27 mouse cellular contexts compared by ENCODE assay signal in genomic region chr8:13230471-13230870, GRCm38 (mm10). TPM values are rescaled to one million over a fixed set of nuclear protein-coding genes. Genes with fewer than 3 reads are reported as not detected.
DNase-seq lines count a peak whose midpoint lies in the region; ATAC-seq and TF ChIP-seq lines count a peak whose summit lies in the region.
"Had no signal": no experiment of that assay in that cellular context is flagged by ENCODE, and none has a peak within 500 bp of the region (broad histone marks: within the 10 kb centered on the region; RNA-seq: fewer than 3 reads in every experiment).

No protein-coding gene starts in this region.

- H3K79me2 ChIP-seq in heart, adult 2 months (replicated peaks; ENCODE audit: control insufficient read depth, insufficient read depth, low read length) = no peaks in the 10 kb centered on the region

- intact Hi-C loops in gastrocnemius, adult 2 months (cut with DNase I) = no loop called here
- intact Hi-C loops in heart, adult 2 months (cut with DNase I) = loop anchor here (2.0 kb wide), 1 partner anchor 22 kb away; no protein-coding TSS in a partner anchor
- intact Hi-C loops in heart, postnatal 10 days (cut with DNase I) = no loop called here

- H3K4me2 ChIP-seq in heart, embryonic 12.5 days = no peak overlapping the region
- no peak overlapping the region for H3K4me2 ChIP-seq in heart, embryonic 14.5 days (ENCODE audit: low read length)
- H3K4me2 ChIP-seq in midbrain, postnatal 0 days (ENCODE audit: low read depth, low read length, poor library complexity, severe bottlenecking) = no peak overlapping the region
- H3K4me2 ChIP-seq: embryonic facial prominence, embryonic 13.5 days; forebrain, embryonic 12.5 days; forebrain, embryonic 15.5 days; hindbrain, embryonic 14.5 days had no signal

- WGBS in heart, adult 2 months = 47% methylated on average over 4 of the region's 4 CpGs
- 53% methylated on average over 4 of the region's 4 CpGs for WGBS in heart, embryonic 12.5 days
- WGBS in heart, embryonic 14.5 days = 43% methylated on average over 4 of the region's 4 CpGs
- 92% methylated on average over 4 of the region's 4 CpGs for WGBS in midbrain, postnatal 0 days

- TF ChIP-seq POLR2A in heart, adult 2 months (IDR thresholded peaks at IDR 0.05; ENCODE audit: insufficient read depth, low read depth, low read length) = no peak

- peaks cover 6% of the 10 kb centered on the region; the same call in 1 of the 2 replicates for H3K4me1 ChIP-seq in heart, adult 2 months (ENCODE audit: control insufficient read depth, insufficient read depth, low read length)
- H3K4me1 ChIP-seq in heart, embryonic 12.5 days (replicated peaks) = peaks cover 70% of the 10 kb centered on the region
- H3K4me1 ChIP-seq in heart, embryonic 14.5 days (ENCODE audit: control insufficient read depth in 2 of 2, insufficient read depth in 2 of 2, low read length in 2 of 2) = peaks cover 48 to 50% of the 10 kb centered on the region in 2 experiments
- H3K4me1 ChIP-seq in midbrain, postnatal 0 days (ENCODE audit: insufficient read depth, low read length) = no peaks in the 10 kb centered on the region

- H3K9me3 ChIP-seq in heart, embryonic 12.5 days (replicated peaks) = no peaks in the 10 kb centered on the region
- no peaks in the 10 kb centered on the region for H3K9me3 ChIP-seq in heart, embryonic 14.5 days (ENCODE audit: control insufficient read depth, low read length)
- H3K9me3 ChIP-seq in midbrain, postnatal 0 days (ENCODE audit: low read length) = no peaks in the 10 kb centered on the region
- H3K9me3 ChIP-seq: embryonic facial prominence, embryonic 10.5 days; embryonic facial prominence, embryonic 13.5 days; forebrain, embryonic 12.5 days; forebrain, embryonic 15.5 days had no signal

- peak overlapping the region; percentile 71 for H3K27ac ChIP-seq in gastrocnemius, adult 2 months
- peak overlapping the region; percentile 81 for H3K27ac ChIP-seq in heart, adult 2 months
- H3K27ac ChIP-seq in heart, embryonic 12.5 days (ENCODE audit: poor library complexity, severe bottlenecking) = peak overlapping the region; percentile 62
- H3K27ac ChIP-seq in heart, embryonic 14.5 days (replicated peaks in 1 of 2; ENCODE audit: control insufficient read depth in 1 of 2, insufficient read depth in 1 of 2, low read depth in 2 of 2, low read length in 2 of 2) = peak overlapping the region; percentile 24 to 86; a peak in 3 of 4 replicates
- H3K27ac ChIP-seq in midbrain, postnatal 0 days (ENCODE audit: low read depth, low read length) = no peak overlapping the region
- H3K27ac ChIP-seq: embryonic facial prominence, embryonic 10.5 days; embryonic facial prominence, embryonic 13.5 days; forebrain, embryonic 12.5 days; forebrain, embryonic 15.5 days; hindbrain, embryonic 14.5 days; hindbrain, postnatal 0 days had no signal

- no peak for TF ChIP-seq CTCF in gastrocnemius, adult 2 months (IDR thresholded peaks at IDR 0.05)
- TF ChIP-seq CTCF in heart, adult 2 months (IDR thresholded peaks at IDR 0.05) = no peak
- no peak for TF ChIP-seq CTCF in midbrain, postnatal 0 days (IDR thresholded peaks at IDR 0.05)

- no peak overlapping the region for H3K4me3 ChIP-seq in gastrocnemius, adult 2 months
- no peak overlapping the region for H3K4me3 ChIP-seq in heart, adult 2 months
- no peak overlapping the region for H3K4me3 ChIP-seq in heart, embryonic 12.5 days
- no peak overlapping the region for H3K4me3 ChIP-seq in heart, embryonic 14.5 days (ENCODE audit: control insufficient read depth in 1 of 2, insufficient read depth in 1 of 2, low read depth in 1 of 2, low read length in 2 of 2)
- H3K4me3 ChIP-seq in midbrain, postnatal 0 days (ENCODE audit: low read depth, low read length) = no peak overlapping the region
- H3K4me3 ChIP-seq: embryonic facial prominence, embryonic 10.5 days; embryonic facial prominence, embryonic 13.5 days; erythroblast, embryonic 14.5 days; forebrain, embryonic 12.5 days; forebrain, embryonic 15.5 days had no signal

- no peak for ATAC-seq in heart, embryonic 12.5 days (ENCODE audit: insufficient number of reproducible peaks, low FRiP score)
- ATAC-seq in heart, embryonic 14.5 days (ENCODE audit: insufficient number of reproducible peaks, insufficient read depth, low FRiP score, low read depth) = no peak
- no peak for ATAC-seq in midbrain, postnatal 0 days (ENCODE audit: low FRiP score)
- ATAC-seq: activated CD4-positive, CD25-positive, alpha-beta regulatory T cell, adult 4 months; forebrain, embryonic 15.5 days; hindbrain, postnatal 0 days; inflammation-experienced regulatory T-cells, adult 6 months had no signal

- H3K9ac ChIP-seq in heart, adult 2 months (ENCODE audit: low read depth, low read length) = no peak overlapping the region
- H3K9ac ChIP-seq in heart, embryonic 12.5 days = peak overlapping the region; percentile 14; the same call in 1 of the 2 replicates
- peak overlapping the region; percentile 27 for H3K9ac ChIP-seq in heart, embryonic 14.5 days (ENCODE audit: low read length)
- no peak overlapping the region for H3K9ac ChIP-seq in midbrain, postnatal 0 days (replicated peaks; ENCODE audit: low read length, poor library complexity, severe bottlenecking)
- H3K9ac ChIP-seq: embryonic facial prominence, embryonic 13.5 days; forebrain, embryonic 12.5 days; forebrain, embryonic 15.5 days; hindbrain, embryonic 14.5 days had no signal

- peak; percentile 87 for TF ChIP-seq EP300 in heart, adult 2 months (IDR thresholded peaks at IDR 0.05; ENCODE audit: insufficient read depth, low read depth, low read length)

- H3K27me3 ChIP-seq in heart, adult 2 months (ENCODE audit: control insufficient read depth, insufficient read depth, low read length) = no peaks in the 10 kb centered on the region
- H3K27me3 ChIP-seq in heart, embryonic 12.5 days (replicated peaks) = no peaks in the 10 kb centered on the region
- no peaks in the 10 kb centered on the region for H3K27me3 ChIP-seq in heart, embryonic 14.5 days (ENCODE audit: control insufficient read depth, insufficient read depth, low read length)
- no peaks in the 10 kb centered on the region for H3K27me3 ChIP-seq in midbrain, postnatal 0 days (ENCODE audit: insufficient read depth, low read length)
- H3K27me3 ChIP-seq: forebrain, embryonic 15.5 days had no signal

- H3K36me3 ChIP-seq in heart, adult 2 months (ENCODE audit: control insufficient read depth, insufficient read depth, low read length) = no peaks in the 10 kb centered on the region
- H3K36me3 ChIP-seq in heart, embryonic 12.5 days = peaks cover 33% of the 10 kb centered on the region
- H3K36me3 ChIP-seq in heart, embryonic 14.5 days (ENCODE audit: control insufficient read depth, insufficient read depth, low read length) = peaks cover 40% of the 10 kb centered on the region
- H3K36me3 ChIP-seq in midbrain, postnatal 0 days (ENCODE audit: insufficient read depth, low read length) = no peaks in the 10 kb centered on the region
- H3K36me3 ChIP-seq: embryonic facial prominence, embryonic 10.5 days; embryonic facial prominence, embryonic 13.5 days; forebrain, embryonic 12.5 days; forebrain, embryonic 15.5 days had no signal

- peak; percentile 20 for DNase-seq in gastrocnemius, adult 2 months
- DNase-seq in gastrocnemius, postnatal 10 days = no peak
- DNase-seq in heart, adult 2 months = peak in 1 of 2 experiments; percentile 63
- DNase-seq in heart, postnatal 10 days = no peak
- no peak for DNase-seq in heart, adult 8-10 months (ENCODE audit: low spot score)
- DNase-seq in midbrain, postnatal 0 days (ENCODE audit: low spot score) = no peak
- DNase-seq: adrenal gland, adult 8-10 months; adrenal gland, postnatal 25 days; cerebellum, adult 11-12 months; cerebellum, adult 8-10 months; cerebellum, postnatal 10 days; cerebellum, postnatal 36 days; embryo, embryonic 11 days; gastrocnemius, postnatal 14 days; kidney, adult 11 months; kidney, adult 8-10 months had no signal

RNA-seq across cellular contexts. Expression of gene Adprhl1, which starts 23.5 kb away (rescaled TPM):
- 100 to 1,000 TPM in 1 of 2 experiments, 10 to 100 TPM in 1; 44.7 to 101 TPM for total RNA-seq in gastrocnemius, adult 2 months (2021)
- total RNA-seq in gastrocnemius, postnatal 10 days (2021) = 10 to 100 TPM; 70.9 to 79.8 TPM
- 100 to 1,000 TPM; 587 to 599 TPM for total RNA-seq in heart, adult 2 months (2021)
- 371 and 464 TPM in 2 replicates for polyA plus RNA-seq in heart, adult 2 months (2012; rRNA removed)
- 100 to 1,000 TPM; 418 to 470 TPM for total RNA-seq in heart, postnatal 10 days (2021)
- 167 and 180 TPM in 2 replicates for polyA plus RNA-seq in heart, embryonic 12.5 days (2016; fragmentation: Nextera tagmentation; extraction: Ambion mirVana)
- total RNA-seq in heart, adult 8-10 months (2022) = 100 to 1,000 TPM; 586 to 686 (median 600) TPM
- polyA plus RNA-seq in heart, embryonic 14.5 days (2014; fragmentation: Nextera tagmentation; extraction: Ambion mirVana) = 225 and 239 TPM in 2 replicates
- 0.09 and 0.16 TPM in 2 replicates for total RNA-seq in midbrain, postnatal 0 days (2014; rRNA removed)
- polyA plus RNA-seq in midbrain, postnatal 0 days (2015; fragmentation: Nextera tagmentation; extraction: Ambion mirVana) = 0.28 and 0.41 TPM in 2 replicates
- total RNA-seq: hindbrain, postnatal 0 days had no signal
- polyA plus RNA-seq: activated CD4-positive, CD25-positive, alpha-beta regulatory T cell, adult 4 months; embryonic facial prominence, embryonic 13.5 days; erythroblast, embryonic 14.5 days; forebrain, embryonic 12.5 days; forebrain, embryonic 15.5 days; hindbrain, embryonic 14.5 days; inflammation-experienced regulatory T-cells, adult 6 months had no signal

RNA-seq across cellular contexts. Expression of gene Grtp1, which starts 30.1 kb away (rescaled TPM):
- total RNA-seq in gastrocnemius, adult 2 months (2021) = 10 to 100 TPM in 1 of 2 experiments, 1 to 10 TPM in 1; 9.7 to 20.6 TPM
- total RNA-seq in gastrocnemius, postnatal 10 days (2021) = 10 to 100 TPM in 1 of 2 experiments, 1 to 10 TPM in 1; 9.8 to 14.0 TPM
- total RNA-seq in heart, adult 2 months (2021) = 1 to 10 TPM; 3.9 to 5.1 TPM
- 3.8 and 5.6 TPM in 2 replicates for polyA plus RNA-seq in heart, adult 2 months (2012; rRNA removed)
- total RNA-seq in heart, postnatal 10 days (2021) = 1 to 10 TPM; 2.5 to 2.6 TPM
- 19.8 and 22.7 TPM in 2 replicates for polyA plus RNA-seq in heart, embryonic 12.5 days (2016; fragmentation: Nextera tagmentation; extraction: Ambion mirVana)
- total RNA-seq in heart, adult 8-10 months (2022) = 1 to 10 TPM; 3.7 to 6.6 (median 4.6) TPM
- polyA plus RNA-seq in heart, embryonic 14.5 days (2014; fragmentation: Nextera tagmentation; extraction: Ambion mirVana) = 19.6 and 21.3 TPM in 2 replicates
- 7.9 and 10.1 TPM in 2 replicates for total RNA-seq in midbrain, postnatal 0 days (2014; rRNA removed)
- polyA plus RNA-seq in midbrain, postnatal 0 days (2015; fragmentation: Nextera tagmentation; extraction: Ambion mirVana) = 18.9 and 19.9 TPM in 2 replicates

RNA-seq across cellular contexts. Expression of gene Dcun1d2, which starts 57.5 kb away (rescaled TPM):
- total RNA-seq in gastrocnemius, adult 2 months (2021) = 10 to 100 TPM; 76.5 to 87.0 TPM
- 10 to 100 TPM; 38.5 to 41.6 TPM for total RNA-seq in gastrocnemius, postnatal 10 days (2021)
- total RNA-seq in heart, adult 2 months (2021) = 10 to 100 TPM; 63.1 to 64.6 TPM
- 52.1 and 74.2 TPM in 2 replicates for polyA plus RNA-seq in heart, adult 2 months (2012; rRNA removed)
- total RNA-seq in heart, postnatal 10 days (2021) = 10 to 100 TPM; 33.8 to 41.8 TPM
- polyA plus RNA-seq in heart, embryonic 12.5 days (2016; fragmentation: Nextera tagmentation; extraction: Ambion mirVana) = 28.3 and 29.6 TPM in 2 replicates
- total RNA-seq in heart, adult 8-10 months (2022) = 10 to 100 TPM; 67.1 to 79.4 (median 73.3) TPM
- polyA plus RNA-seq in heart, embryonic 14.5 days (2014; fragmentation: Nextera tagmentation; extraction: Ambion mirVana) = 30.4 and 30.9 TPM in 2 replicates
- total RNA-seq in midbrain, postnatal 0 days (2014; rRNA removed) = 32.7 and 38.9 TPM in 2 replicates
- polyA plus RNA-seq in midbrain, postnatal 0 days (2015; fragmentation: Nextera tagmentation; extraction: Ambion mirVana) = 24.4 and 28.3 TPM in 2 replicates

RNA-seq across cellular contexts. Expression of gene Tmco3, which starts 57.5 kb away (rescaled TPM):
- total RNA-seq in gastrocnemius, adult 2 months (2021) = 10 to 100 TPM; 11.3 to 15.8 TPM
- total RNA-seq in gastrocnemius, postnatal 10 days (2021) = 10 to 100 TPM; 13.9 to 20.1 TPM
- 10 to 100 TPM; 24.4 to 29.4 TPM for total RNA-seq in heart, adult 2 months (2021)
- 29.1 and 30.0 TPM in 2 replicates for polyA plus RNA-seq in heart, adult 2 months (2012; rRNA removed)
- total RNA-seq in heart, postnatal 10 days (2021) = 10 to 100 TPM; 24.5 to 27.3 TPM
- 34.5 and 41.2 TPM in 2 replicates for polyA plus RNA-seq in heart, embryonic 12.5 days (2016; fragmentation: Nextera tagmentation; extraction: Ambion mirVana)
- total RNA-seq in heart, adult 8-10 months (2022) = 10 to 100 TPM; 28.3 to 38.8 (median 33.8) TPM
- 37.2 and 39.6 TPM in 2 replicates for polyA plus RNA-seq in heart, embryonic 14.5 days (2014; fragmentation: Nextera tagmentation; extraction: Ambion mirVana)
- 23.5 and 31.9 TPM in 2 replicates for total RNA-seq in midbrain, postnatal 0 days (2014; rRNA removed)
- 28.9 and 31.4 TPM in 2 replicates for polyA plus RNA-seq in midbrain, postnatal 0 days (2015; fragmentation: Nextera tagmentation; extraction: Ambion mirVana)

Comparison
In these comparisons a context has a peak if more than half of its experiments do, and no peak if none do; other contexts are left out.
1. H3K9ac ChIP-seq: peak in heart, embryonic 12.5 days (single experiment) and heart, embryonic 14.5 days (single experiment); none in heart, adult 2 months (single experiment) and midbrain, postnatal 0 days (single experiment).
2. RNA of gene Adprhl1, which starts 23.5 kb away (total RNA-seq): 586 to 686 TPM in heart, adult 8-10 months, 587 to 599 TPM in heart, adult 2 months, 418 to 470 TPM in heart, postnatal 10 days, 44.7 to 101 TPM in gastrocnemius, adult 2 months and 70.9 to 79.8 TPM in gastrocnemius, postnatal 10 days; 0.09 to 0.16 TPM in midbrain, postnatal 0 days; every median in the first group is over 10 times any median in the second.